Mouse (Mus musculus) left cerebral cortex, postnatal 14 days (tissue): ENCODE data around the gene Gramd1b. TPM values are rescaled to one million over a fixed set of nuclear protein-coding genes. Genes with fewer than 3 reads are reported as not detected.

Experiments
- DNase-seq, 2 experiments: peaks; one replicate each; pipeline ENCODE4 v3.0.0; 2021 to 2022; ENCODE audit warnings: low spot score in 2 of 2, mixed read lengths in 1 of 2
- intact Hi-C: fragments of 180-260 bp; cut with DNase I; formaldehyde crosslinking; loops from one replicate; pipeline ENCODE4 v1.15.1; 2025
- total RNA-seq, 2 experiments: library from RNA; stranded (reverse); gene quantifications; 2 replicates each; pipeline ENCODE4 v1.2.3; 2021

The Gramd1b gene
- total RNA-seq, 2 experiments from 2014 or later, result 155 to 181 TPM

DNA sequence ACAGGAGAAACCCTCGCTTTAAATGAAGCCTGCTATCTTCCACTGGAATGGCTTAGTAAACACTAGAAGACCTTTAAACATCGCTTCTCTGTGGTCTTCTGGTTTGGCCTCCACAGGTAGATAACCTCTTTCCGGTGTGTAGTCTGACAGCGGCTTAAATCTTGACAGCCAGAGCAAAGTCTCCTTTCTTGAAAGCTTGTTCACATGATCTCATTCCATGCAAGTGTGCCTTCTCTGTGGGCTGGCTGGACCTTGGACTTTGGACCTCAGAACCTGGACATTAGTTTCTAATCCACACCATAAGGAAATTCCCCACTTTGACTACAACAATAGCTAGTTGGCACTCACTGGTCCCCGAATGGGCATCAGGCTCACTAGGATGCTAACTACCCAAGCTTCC, 65.6 kb downstream of the Gramd1b start:
- intact Hi-C loops, result no loop called here
- no peak for DNase-seq

DNA sequence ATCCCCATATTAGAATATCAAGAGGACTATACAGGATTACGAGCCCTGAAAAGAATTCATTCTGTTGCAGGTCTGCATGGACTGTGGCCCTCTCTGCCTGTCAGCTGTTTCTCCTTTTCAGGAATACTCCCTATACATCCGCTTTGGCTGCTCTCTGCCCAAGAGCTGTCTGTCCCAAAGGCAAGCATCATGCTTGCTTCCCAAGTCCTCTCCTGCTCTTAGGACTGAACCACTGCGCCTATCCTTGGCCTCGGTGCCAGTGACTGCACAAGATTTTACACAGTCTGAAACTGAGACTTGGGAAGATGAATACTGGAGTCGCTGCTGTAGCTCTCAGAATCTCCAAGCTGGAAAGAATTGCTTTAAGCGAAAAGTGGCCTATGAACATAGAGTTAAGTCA, 68.8 kb downstream of the Gramd1b start:
- intact Hi-C loops, result no loop called here

GRCm38 (mm10) chr9:40460781-40461180, 70.4 kb downstream of the Gramd1b start:
- intact Hi-C loops, result no loop called here
- DNase-seq, result no peak

More for the DNA sequence above, 68.8 kb downstream of the Gramd1b start:
- no peak for DNase-seq

DNA sequence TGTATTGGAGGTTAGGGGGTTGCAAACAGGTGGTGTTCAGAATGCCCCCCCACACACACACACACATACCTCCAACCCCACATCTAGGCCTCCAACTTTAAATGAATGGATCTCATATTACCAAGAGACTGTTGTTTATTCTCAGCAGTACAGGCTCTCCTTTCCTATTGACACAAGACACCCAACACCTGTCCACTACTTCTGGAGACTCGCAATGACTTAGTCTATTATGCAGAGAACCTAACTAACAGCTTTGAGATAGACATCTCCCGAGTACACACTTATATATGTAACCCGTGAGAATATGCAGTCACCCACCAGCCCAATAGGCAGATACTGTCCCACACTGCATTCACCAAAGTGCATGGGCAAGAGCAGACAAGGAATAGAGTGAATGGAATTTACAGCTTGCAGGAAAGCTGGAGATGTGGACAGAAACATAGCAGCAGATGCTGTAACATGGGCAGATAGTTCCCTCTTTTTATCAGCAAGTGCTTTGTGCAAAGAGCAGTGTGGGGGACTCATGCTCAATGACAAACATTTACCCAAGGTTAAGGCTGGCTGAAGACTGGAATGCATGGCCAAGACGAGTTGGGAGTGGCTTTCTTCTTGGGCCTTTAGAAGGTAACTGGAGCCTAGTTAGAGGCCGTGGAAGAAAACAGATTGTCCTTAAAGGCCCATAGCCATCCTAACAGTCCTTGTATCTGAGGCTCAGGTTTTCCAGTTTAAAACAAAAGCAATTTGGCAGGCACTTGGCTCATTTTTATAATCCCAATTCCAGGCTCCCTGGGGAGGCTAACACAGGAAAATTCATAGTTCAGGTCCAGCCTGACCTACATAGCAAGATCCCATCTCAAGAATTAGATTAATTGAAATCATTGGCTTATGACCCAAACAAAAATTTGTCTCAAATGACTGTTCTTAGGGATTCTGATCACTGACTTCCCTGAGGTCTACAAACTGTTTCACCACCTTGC, 71.6 kb downstream of the Gramd1b start:
- intact Hi-C loops, result loop anchor here (5.0 kb wide), 1 partner anchor 42 kb away; no protein-coding TSS in a partner anchor
- no peak for DNase-seq

DNA sequence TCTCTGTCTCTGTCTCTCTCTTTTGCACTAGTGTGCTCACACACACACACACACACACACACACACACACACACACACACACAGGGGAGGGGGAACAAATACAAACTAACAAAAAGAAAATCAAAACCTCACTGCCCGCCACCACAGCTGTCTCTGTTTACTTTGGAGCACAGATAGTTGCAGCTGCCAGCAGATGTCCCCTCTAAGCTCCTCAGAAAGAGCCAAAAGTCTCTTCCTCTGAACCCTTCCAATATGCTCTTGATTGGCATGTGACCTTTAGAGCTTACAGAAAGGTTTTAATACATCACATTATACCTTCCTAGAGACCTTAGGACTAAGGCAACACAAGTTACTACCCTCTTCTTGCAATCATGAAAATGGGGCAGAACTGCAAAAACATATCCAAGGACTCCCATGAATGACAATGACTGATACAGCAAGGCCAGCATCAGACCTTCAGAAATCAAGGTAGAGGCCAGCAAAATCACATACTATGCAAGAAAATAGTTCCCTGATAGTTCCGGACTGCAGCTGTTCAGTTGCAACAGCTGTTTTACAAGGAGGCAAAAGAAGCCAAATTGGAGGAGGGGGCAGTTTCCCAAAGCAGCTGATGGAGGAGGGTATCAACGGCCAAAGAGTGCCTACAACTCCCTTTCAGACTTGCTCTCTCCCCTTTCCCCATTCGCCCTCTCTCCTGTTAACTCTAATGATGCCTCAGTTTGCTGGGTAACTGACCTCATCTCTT, 72.5 kb downstream of the Gramd1b start:
- intact Hi-C loops, result loop anchor here (5.0 kb wide), 1 partner anchor 41 kb away; no protein-coding TSS in a partner anchor
- no peak for DNase-seq

DNA sequence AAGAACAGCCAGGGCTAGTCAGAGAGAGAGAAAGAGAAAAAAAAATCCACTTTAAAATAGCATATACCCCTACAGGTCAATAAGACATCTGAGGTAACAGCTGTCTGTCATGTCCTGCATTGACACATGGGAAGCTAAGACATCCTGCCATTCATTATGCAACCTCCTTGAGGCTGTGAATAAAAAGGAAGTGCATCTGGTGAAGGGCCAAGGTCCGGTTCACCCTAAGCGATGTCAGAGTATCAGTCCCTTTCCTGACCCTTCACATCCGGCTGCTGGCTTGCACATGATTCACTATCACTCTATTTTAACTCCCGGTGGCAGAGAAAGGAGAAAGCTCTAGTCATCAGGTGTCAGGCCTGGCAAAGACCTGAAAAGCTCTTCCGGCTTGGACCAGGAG, 73.7 kb downstream of the Gramd1b start:
- intact Hi-C loops, result loop anchor here (5.0 kb wide), 1 partner anchor 40 kb away; no protein-coding TSS in a partner anchor
- DNase-seq, result no peak

DNA sequence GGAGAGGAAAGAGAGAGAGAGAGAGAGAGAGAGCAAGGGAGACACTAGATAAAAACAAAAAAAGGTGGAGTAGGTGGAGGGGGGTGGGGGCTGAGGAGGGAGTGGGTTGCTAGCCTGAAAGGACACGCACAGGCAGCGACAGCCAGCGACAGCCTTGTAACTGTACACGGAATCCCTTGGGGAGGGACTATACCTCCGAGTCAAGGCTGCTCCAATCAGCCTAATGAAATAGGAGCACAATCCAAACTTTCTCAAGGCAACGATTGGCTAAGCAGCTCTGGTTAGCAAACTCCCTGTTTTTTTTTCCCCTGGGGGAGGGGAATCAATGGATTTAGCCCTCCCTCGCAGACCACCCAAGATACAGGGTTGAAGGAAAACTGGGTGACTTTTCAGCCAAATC, 75.0 kb downstream of the Gramd1b start:
- intact Hi-C loops, result loop anchor here (5.0 kb wide), 1 partner anchor 39 kb away; no protein-coding TSS in a partner anchor
- DNase-seq, result peak; percentile 43 to 58

DNA sequence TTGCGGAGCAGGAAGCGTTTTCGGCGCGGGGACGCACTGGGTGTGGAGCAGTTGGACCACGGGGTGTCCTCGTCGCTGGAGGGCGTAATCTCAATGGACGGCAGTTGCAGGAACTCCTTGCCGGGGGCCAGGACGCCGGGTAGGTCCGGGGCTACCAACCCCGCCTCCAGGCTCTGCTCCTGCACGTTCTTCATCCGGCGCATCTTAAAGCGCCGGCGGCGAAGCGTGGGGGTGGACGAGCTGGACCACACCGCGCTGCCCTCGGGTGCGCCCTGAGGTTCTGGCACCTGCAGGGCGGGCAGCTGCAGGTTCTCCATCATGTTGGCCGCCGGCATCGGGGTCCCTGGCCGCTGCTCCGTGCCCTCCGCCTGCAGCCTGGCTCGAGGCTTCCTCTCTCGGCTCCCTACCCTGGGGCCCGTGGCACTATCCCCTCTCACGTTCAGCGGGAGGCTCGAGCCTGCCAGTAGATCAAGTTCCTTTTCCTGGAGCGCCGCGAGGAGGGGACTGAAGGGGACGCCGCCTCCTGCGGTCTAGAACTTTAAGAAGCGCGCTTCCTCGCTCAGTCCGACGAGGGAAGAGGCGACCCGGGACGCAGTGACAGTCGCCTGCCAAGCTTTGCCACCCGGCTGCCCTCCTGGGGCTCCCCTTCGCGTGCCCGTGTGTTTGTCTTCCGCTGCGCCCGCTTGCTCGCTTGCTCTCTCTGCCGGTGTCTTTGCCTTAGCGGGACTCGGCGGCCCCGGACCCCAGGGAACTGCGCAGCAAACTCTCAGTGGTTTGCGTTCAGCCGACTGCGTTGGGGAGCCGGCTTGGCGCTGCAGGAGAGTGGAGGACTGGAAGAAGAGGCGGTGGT, 75.6 kb downstream of the Gramd1b start:
- peak; percentile 39 to 52 for DNase-seq
- intact Hi-C loops, result loop anchor here (5.0 kb wide), 1 partner anchor 38 kb away; no protein-coding TSS in a partner anchor

- DNase-seq, result no peak
- intact Hi-C loops, result loop anchor here (5.0 kb wide), 1 partner anchor 38 kb away; no protein-coding TSS in a partner anchor
Measured at GRCm38 (mm10) chr9:40455020-40455335, 76.2 kb downstream of the Gramd1b start.

- intact Hi-C loops, result loop anchor here (5.0 kb wide), 1 partner anchor 53 kb away; no protein-coding TSS in a partner anchor
- DNase-seq, result no peak
Measured at GRCm38 (mm10) chr9:40453889-40454288, 77.3 kb downstream of the Gramd1b start.

- intact Hi-C loops, result loop anchor here (5.0 kb wide), 1 partner anchor 55 kb away; no protein-coding TSS in a partner anchor
Measured at GRCm38 (mm10) chr9:40452208-40452607, 79.0 kb downstream of the Gramd1b start.

DNA sequence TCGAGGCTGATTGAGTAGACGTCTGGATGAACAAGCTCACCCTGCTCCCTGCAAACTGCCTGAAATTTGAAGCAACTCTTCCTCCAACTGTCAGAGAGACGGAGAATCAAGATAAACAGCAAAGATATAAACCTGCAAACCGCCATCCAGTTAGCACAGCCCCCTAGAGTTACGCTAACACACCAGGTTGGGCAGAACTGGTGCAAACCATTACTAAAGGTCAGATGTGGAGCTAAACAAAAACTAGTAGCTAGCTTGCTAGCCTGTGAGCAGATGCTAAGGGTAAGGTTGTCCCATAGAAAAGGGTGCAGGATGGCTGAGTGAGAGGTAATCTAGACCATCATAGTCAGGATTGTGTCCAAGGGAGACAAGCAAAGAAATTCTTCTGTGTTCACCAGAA, 80.4 kb downstream of the Gramd1b start:
- intact Hi-C loops, result loop anchor here (5.0 kb wide), 1 partner anchor 57 kb away; no protein-coding TSS in a partner anchor
- DNase-seq, result no peak

More at GRCm38 (mm10) chr9:40452208-40452607, 79.0 kb downstream of the Gramd1b start:
- DNase-seq, result no peak

DNA sequence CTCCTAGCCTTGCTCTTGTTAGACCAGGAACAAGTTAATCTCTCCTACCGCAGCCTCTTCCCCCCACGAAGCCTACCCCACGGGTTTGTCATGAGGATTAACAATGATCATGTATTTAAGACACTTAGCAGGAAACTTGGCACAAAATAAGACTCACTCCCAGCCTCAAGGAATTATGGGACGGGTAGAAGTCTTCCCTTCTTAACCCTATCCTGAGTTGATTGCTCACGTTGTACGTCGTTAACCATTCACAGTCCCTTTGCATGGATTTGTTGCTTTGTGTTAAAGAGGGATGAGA, 80.8 kb downstream of the Gramd1b start:
- DNase-seq, result peak in 1 of 2 experiments; percentile 18
- intact Hi-C loops, result loop anchor here (5.0 kb wide), 1 partner anchor 57 kb away; no protein-coding TSS in a partner anchor

- intact Hi-C loops, result loop anchor here (5.0 kb wide), 1 partner anchor 57 kb away; no protein-coding TSS in a partner anchor
Measured at GRCm38 (mm10) chr9:40449610-40450416, 81.4 kb downstream of the Gramd1b start.

DNA sequence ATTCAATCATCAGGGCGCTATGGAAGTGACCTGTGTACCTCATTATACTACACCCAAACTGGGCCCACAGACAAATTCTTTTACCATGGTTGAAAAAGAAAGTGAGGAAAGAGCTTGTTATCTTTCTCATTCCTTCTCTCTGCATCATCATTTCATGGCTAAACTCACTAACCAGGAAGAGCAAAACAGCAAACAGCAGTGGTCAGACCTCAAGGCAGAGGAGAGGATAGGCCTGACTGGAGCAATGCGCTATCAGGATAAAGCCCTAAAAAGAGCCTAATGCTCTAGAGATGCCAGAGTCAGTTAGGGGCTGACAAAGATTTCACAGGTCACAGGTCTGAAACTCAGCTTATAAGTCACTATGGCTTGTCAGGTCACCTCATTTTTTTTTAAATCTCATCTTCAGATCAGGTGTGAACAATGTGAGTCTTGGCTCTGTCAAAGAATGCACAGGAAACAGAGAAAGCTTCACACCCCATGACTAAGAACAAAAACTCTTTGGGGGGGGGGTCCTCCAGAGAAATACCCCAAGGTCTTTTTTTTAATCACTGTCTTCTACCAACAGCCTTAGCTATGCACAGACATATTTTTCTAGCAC, 82.4 kb downstream of the Gramd1b start:
- intact Hi-C loops, result no loop called here
- DNase-seq, result no peak

More at GRCm38 (mm10) chr9:40449610-40450416, 81.4 kb downstream of the Gramd1b start:
- peak; percentile 54 to 79 for DNase-seq

DNA sequence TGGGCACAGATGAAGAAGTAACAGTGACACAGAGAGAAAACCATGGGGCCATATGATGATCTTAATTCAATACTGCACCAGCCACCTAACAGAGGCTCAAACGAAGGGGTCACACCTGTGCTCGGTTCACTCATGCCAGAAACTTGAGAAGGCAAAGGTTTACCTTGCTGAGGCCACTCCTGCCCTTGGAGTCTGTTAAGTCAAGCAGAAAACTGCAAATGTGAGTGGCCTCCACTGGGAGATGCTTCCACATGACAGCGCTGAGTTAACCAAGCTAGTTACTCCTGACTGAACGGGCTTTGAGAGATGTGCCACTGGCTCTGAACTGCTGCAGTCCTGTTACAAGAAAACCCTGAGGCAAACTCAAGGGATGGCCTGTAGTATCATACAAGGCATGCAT, 83.9 kb downstream of the Gramd1b start:
- DNase-seq, result no peak
- intact Hi-C loops, result no loop called here

DNA sequence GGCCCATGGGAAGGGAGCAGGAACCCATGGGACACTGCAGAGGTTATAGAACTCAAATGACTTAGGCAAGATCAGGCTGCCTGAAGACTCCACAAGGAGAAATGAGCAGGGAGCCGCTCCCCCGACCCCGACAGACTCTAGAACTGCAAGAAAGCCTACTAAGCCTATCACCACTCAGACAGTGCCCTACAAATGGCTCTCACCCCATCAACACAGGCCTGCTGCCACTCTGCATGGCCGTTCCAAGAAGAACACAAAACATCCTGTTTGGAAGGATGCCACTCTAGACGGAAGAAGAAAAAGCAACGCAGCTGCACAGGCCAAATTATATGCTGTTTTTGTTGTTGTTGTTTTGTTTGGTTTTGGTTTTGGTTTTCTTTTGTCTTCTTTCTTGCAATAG, 86.2 kb downstream of the Gramd1b start:
- no peak for DNase-seq
- intact Hi-C loops, result no loop called here

DNA sequence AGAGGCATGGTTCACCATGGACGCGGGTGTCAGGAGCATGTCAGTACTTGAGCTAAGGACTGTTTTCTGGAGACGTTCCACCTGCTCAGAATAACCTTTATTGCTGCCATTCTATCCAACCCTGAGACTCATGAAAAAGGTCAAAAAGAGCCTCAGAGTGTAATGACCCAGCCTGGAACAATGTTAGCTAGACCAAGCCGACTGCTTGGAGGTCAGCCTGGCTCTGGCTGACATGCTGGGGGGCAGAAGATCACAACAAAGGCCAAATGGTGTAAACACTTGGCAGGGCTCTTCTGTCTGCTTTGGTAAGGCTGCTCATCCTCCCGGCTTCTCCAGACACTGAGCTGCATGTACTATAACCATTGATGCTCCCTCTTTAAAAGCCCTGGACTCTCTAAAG, 88.4 kb downstream of the Gramd1b start:
- no peak for DNase-seq
- intact Hi-C loops, result no loop called here
